Mouse (Mus musculus): ENCODE data around the gene Slc25a17. TPM values are rescaled to one million over a fixed set of nuclear protein-coding genes. Genes with fewer than 3 reads are reported as not detected.

Gene Slc25a17
- total and polyA plus RNA-seq, 2 experiments from 2014 or later = 80.7 to 123 TPM

DNA sequence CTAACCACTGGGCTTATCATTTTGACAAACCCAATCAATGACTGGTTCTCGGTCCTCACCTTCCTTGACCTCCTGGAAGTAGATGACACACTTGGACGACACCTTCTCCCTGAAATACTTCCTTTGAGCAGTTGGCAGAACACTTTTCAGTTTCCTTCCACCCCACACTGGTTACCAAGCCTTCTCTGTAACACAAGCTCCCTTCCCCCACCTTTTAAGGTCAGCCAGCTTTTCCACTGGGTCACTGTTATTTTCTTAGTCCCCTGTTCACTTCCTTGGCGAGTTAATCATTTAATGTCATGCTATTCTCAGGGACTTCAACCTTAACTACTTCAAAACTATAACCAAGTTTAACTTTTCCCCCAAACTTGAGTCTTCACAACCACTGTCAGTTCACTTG lies 1.7 kb downstream of the Slc25a17 start:
- TF ChIP-seq CTCF (IDR thresholded peaks at IDR 0.05; ENCODE audit: low read depth) = no peak
- peaks cover 11% of the 10 kb centered on the region; the same call in 1 of the 2 replicates for H3K36me3 ChIP-seq (ENCODE audit: insufficient read depth)
- H3K4me2 ChIP-seq (ENCODE audit: low read depth) = no peak overlapping the region
- no peak overlapping the region for H3K4me3 ChIP-seq (ENCODE audit: low read depth, low read length)
- no peak overlapping the region for H3K27ac ChIP-seq (ENCODE audit: low read depth, low read length)
- H3K9ac ChIP-seq = no peak overlapping the region
- H3K4me1 ChIP-seq (ENCODE audit: insufficient read depth) = 0 out of 2 replicates have a peak, but pooled peaks cover 12% of the 10 kb centered on the region
- ATAC-seq = no peak
- WGBS = 92% methylated on average over 3 of the region's 3 CpGs
- DNase-seq = no peak
- no peaks in the 10 kb centered on the region for H3K9me3 ChIP-seq (ENCODE audit: low read length)
- no peaks in the 10 kb centered on the region for H3K27me3 ChIP-seq (ENCODE audit: insufficient read depth, low read length)

DNA sequence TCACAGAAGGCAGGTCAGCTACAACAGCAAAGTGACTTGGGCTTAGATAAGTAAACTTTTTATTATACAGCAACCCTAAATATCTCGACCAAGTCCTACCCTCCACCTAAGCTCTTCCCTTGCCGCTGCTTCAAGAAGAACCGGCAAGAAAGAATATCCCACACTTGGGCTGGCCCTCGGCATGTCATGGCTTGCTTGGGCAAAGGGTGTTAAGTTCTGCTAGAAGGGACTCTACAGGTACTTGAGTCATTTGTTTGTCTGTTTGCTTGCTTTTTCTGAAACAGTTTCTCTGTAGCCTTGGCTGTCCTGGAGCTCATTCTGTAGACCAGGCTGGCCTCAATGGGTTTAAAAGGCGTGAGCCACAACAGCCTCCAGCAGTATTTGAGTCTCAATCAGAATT lies 3.7 kb downstream of the Slc25a17 start:
- H3K4me3 ChIP-seq (ENCODE audit: low read depth, low read length) = no peak overlapping the region
- no peaks in the 10 kb centered on the region for H3K36me3 ChIP-seq (ENCODE audit: insufficient read depth)
- no peaks in the 10 kb centered on the region for H3K9me3 ChIP-seq (ENCODE audit: low read length)
- no peak for TF ChIP-seq CTCF (IDR thresholded peaks at IDR 0.05; ENCODE audit: low read depth)
- ATAC-seq = no peak
- H3K4me2 ChIP-seq (ENCODE audit: low read depth) = no peak overlapping the region
- 0 out of 2 replicates have a peak, but pooled peaks cover 12% of the 10 kb centered on the region for H3K4me1 ChIP-seq (ENCODE audit: insufficient read depth)
- no peaks in the 10 kb centered on the region for H3K27me3 ChIP-seq (ENCODE audit: insufficient read depth, low read length)
- no peak for DNase-seq
- WGBS = 34% methylated on average over 5 of the region's 5 CpGs
- H3K9ac ChIP-seq = no peak overlapping the region
- H3K27ac ChIP-seq (ENCODE audit: low read depth, low read length) = no peak overlapping the region

DNA sequence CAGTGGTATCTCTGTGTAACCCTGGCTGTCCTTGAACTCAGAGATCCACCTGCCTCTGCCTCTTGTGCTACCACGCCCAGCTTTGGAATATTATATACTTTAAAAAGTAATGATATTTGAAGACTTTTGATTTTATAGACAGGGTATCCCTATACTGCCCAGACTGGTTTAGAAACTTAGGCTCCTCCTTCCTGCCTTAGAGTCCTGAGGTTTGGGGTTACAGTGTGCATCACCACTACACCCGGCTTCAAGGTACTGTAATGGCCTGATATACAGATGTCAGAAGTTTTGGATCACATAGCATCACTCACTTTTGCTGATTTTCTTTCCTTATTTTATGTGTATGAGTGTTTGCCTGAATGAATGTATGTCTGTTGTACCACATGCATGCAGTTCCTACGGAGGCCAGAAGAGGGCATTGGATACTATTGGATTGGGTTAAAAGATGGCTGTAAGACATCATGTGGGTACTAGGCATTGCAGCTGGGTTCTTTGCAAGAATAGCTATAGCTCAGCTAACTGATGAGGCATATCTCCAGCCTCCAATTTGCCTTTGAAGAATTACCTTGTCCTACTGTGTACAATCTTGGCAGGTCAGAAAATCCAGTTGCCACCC lies 5.4 kb downstream of the Slc25a17 start:
- H3K4me3 ChIP-seq (ENCODE audit: low read depth, low read length) = no peak overlapping the region
- H3K9me3 ChIP-seq (ENCODE audit: low read length) = no peaks in the 10 kb centered on the region
- no peaks in the 10 kb centered on the region for H3K27me3 ChIP-seq (ENCODE audit: insufficient read depth, low read length)
- no peak overlapping the region for H3K4me2 ChIP-seq (ENCODE audit: low read depth)
- no peak for ATAC-seq
- H3K4me1 ChIP-seq (ENCODE audit: insufficient read depth) = 0 out of 2 replicates have a peak, but pooled peaks cover 12% of the 10 kb centered on the region
- WGBS = 65% methylated on average over 3 of the region's 3 CpGs
- peak; percentile 69 for TF ChIP-seq CTCF (IDR thresholded peaks at IDR 0.05; ENCODE audit: low read depth)
- H3K9ac ChIP-seq = no peak overlapping the region
- H3K36me3 ChIP-seq (ENCODE audit: insufficient read depth) = no peaks in the 10 kb centered on the region
- no peak overlapping the region for H3K27ac ChIP-seq (ENCODE audit: low read depth, low read length)
- peak; percentile 39 for DNase-seq

DNA sequence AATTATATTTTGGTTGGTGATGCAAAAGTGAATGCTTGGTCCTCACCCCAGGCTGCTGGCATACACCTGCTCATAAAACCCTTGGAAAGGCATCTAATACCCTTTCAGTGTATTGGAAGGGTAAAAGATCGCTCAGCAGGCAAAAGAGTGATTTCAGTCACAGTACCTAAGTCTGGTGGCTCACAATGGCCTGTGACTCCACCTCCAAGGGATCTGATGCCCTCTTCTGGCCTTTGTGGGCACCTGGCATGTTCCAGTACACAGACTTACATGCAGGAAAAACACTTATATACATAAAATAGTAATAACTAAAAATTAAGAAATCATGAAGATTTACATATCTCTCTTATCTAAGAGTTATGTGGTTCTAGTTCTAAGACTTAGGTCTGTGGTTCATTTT lies 8.0 kb downstream of the Slc25a17 start:
- 57% methylated on average over 1 of the region's 1 CpGs for WGBS
- H3K4me1 ChIP-seq (ENCODE audit: insufficient read depth) = no peaks in the 10 kb centered on the region

DNA sequence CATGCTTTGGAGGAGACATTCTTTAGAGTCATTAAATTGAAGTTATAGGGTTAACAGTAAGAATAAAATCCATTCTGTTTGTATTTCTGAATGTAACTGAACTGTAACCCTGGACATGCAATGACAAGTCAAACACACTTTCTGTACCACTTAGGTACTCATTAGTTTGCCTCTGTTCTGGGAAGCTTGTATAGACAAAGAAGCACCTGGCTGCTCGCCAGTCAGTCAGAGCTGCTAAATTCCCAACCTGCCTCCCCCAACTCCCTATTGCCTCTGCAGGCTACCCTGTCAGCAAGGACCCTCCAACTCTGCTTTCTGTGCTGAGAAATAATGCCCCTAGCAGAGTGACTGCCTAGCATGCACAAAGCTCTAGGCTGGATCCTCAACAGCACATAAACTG lies 10.2 kb downstream of the Slc25a17 start:
- Histone ChIP-seq H3K4me2 (ENCODE audit: low read depth) (no peak overlapping the region), H3K27me3 (ENCODE audit: insufficient read depth, low read length) (no peaks in the 10 kb centered on the region), H3K9me3 (ENCODE audit: low read length) (no peaks in the 10 kb centered on the region), H3K27ac (ENCODE audit: low read depth, low read length) (no peak overlapping the region), H3K9ac (no peak overlapping the region), H3K36me3 (ENCODE audit: insufficient read depth) (no peaks in the 10 kb centered on the region), H3K4me3 (ENCODE audit: low read depth, low read length) (no peak overlapping the region), H3K4me1 (ENCODE audit: insufficient read depth) (no peaks in the 10 kb centered on the region)
- no peak for TF ChIP-seq CTCF (IDR thresholded peaks at IDR 0.05; ENCODE audit: low read depth)
- WGBS = 41% methylated on average over 1 of the region's 1 CpGs
- DNase-seq = no peak
- ATAC-seq = no peak

More for the DNA sequence above, 8.0 kb downstream of the Slc25a17 start:
- ATAC-seq (no peak), DNase-seq (no peak)
- Histone ChIP-seq H3K4me3 (ENCODE audit: low read depth, low read length) (no peak overlapping the region), H3K27me3 (ENCODE audit: insufficient read depth, low read length) (no peaks in the 10 kb centered on the region), H3K27ac (ENCODE audit: low read depth, low read length) (no peak overlapping the region), H3K36me3 (ENCODE audit: insufficient read depth) (no peaks in the 10 kb centered on the region), H3K9me3 (ENCODE audit: low read length) (no peaks in the 10 kb centered on the region), H3K9ac (no peak overlapping the region), H3K4me2 (ENCODE audit: low read depth) (no peak overlapping the region)
- TF ChIP-seq CTCF (IDR thresholded peaks at IDR 0.05; ENCODE audit: low read depth) = peak; percentile 32

DNA sequence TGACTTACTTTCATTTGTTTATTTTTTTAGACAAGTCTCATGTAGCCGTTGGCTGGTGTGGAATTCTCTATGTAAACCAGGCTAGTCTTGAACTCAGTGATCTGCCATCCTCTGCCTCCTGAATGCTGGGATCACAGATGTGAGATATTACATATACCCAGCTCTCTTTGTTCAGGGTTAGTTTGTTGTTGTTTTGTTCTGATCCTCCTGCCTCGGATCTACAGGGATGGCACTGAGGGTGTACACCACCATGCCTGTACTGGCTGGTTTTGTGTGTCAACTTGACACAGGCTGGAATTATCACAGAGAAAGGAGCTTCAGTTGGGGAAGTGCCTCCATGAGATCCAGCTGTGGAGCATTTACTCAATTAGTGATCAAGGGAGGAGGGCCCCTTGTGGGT lies 12.2 kb downstream of the Slc25a17 start:
- Histone ChIP-seq H3K9me3 (ENCODE audit: low read length) (no peaks in the 10 kb centered on the region), H3K36me3 (ENCODE audit: insufficient read depth) (0 out of 2 replicates have a peak, but pooled peaks cover 3% of the 10 kb centered on the region), H3K4me3 (ENCODE audit: low read depth, low read length) (no peak overlapping the region), H3K27ac (ENCODE audit: low read depth, low read length) (no peak overlapping the region), H3K4me2 (ENCODE audit: low read depth) (no peak overlapping the region), H3K27me3 (ENCODE audit: insufficient read depth, low read length) (no peaks in the 10 kb centered on the region), H3K9ac (no peak overlapping the region), H3K4me1 (ENCODE audit: insufficient read depth) (no peaks in the 10 kb centered on the region)
- no peak for TF ChIP-seq CTCF (IDR thresholded peaks at IDR 0.05; ENCODE audit: low read depth)
- ATAC-seq = no peak
- 78% methylated on average over 2 of the region's 2 CpGs for WGBS
- DNase-seq = no peak

DNA sequence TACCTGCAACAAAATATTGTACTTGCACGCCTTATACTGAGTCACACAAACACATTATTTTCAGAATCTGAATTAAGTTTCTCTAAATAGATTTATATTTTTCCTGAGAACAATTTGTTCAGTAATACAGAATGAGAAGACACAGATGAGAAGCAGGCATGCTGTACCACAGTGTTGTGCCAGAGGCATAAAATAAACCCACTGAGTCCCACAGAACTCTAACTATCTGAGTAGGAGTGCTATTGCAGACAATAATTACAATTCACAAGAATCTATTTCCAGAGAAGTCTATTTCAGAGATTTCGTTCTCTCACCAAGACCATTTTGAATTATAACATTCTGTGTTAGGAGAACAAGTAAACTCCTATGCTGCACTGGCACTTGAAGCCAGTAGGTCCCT lies 13.1 kb downstream of the Slc25a17 start:
- ATAC-seq (no peak), DNase-seq (no peak)
- H3K4me2 ChIP-seq (ENCODE audit: low read depth) = no peak overlapping the region
- no peaks in the 10 kb centered on the region for H3K4me1 ChIP-seq (ENCODE audit: insufficient read depth)
- H3K9me3 ChIP-seq (ENCODE audit: low read length) = no peaks in the 10 kb centered on the region
- no peak overlapping the region for H3K27ac ChIP-seq (ENCODE audit: low read depth, low read length)
- no peaks in the 10 kb centered on the region for H3K27me3 ChIP-seq (ENCODE audit: insufficient read depth, low read length)
- WGBS = 80% methylated on average over 2 of the region's 2 CpGs
- H3K4me3 ChIP-seq (ENCODE audit: low read depth, low read length) = no peak overlapping the region
- no peak for TF ChIP-seq CTCF (IDR thresholded peaks at IDR 0.05; ENCODE audit: low read depth)
- H3K36me3 ChIP-seq (ENCODE audit: insufficient read depth) = 0 out of 2 replicates have a peak, but pooled peaks cover 3% of the 10 kb centered on the region
- no peak overlapping the region for H3K9ac ChIP-seq
